Mouse (Mus musculus) intestine, postnatal 0 days (tissue): Measurements from ENCODE around the gene Zup1. TPM values are rescaled to one million over a fixed set of nuclear protein-coding genes. Genes with fewer than 3 reads are reported as not detected.
"Not testable (repeated sequence)": the region's sequence is repeated elsewhere in the genome, so short reads cannot be mapped to it uniquely, and the experiment has no call there.

Source experiments
- ATAC-seq: fragments of 200-750 bp; cut with Nextera tagmentation; 2 replicates; pipeline ENCODE4 v1.8.0; 2017; ENCODE audit warnings: mild to moderate bottlenecking, moderate TSS enrichment, moderate library complexity
- H3K27ac ChIP-seq: fragments of 300-500 bp; sonication (generic); 2 replicates; pipeline ENCODE4 v1.5.1; 2014; ENCODE audit warnings: mild to moderate bottlenecking, low read depth, low read length, moderate library complexity
- H3K27me3 ChIP-seq: fragments of 300-500 bp; sonication (generic); replicated peaks from 2 replicates; pipeline ENCODE4 v1.6.1; 2014; ENCODE audit warnings: low read length, mixed read lengths; ENCODE audit not compliant: control insufficient read depth, insufficient read depth
- H3K36me3 ChIP-seq: fragments of 300-500 bp; sonication (generic); 2 replicates; pipeline ENCODE4 v1.6.1; 2014; ENCODE audit warnings: mild to moderate bottlenecking, moderate library complexity; ENCODE audit not compliant: control insufficient read depth, insufficient read depth
- H3K4me1 ChIP-seq: fragments of 300-500 bp; sonication (generic); replicated peaks from 2 replicates; pipeline ENCODE4 v1.6.1; 2014; ENCODE audit warnings: antibody characterized with exemption, low read length, mixed read lengths; ENCODE audit not compliant: control insufficient read depth, insufficient read depth
- H3K4me2 ChIP-seq: fragments of 300-500 bp; sonication (generic); replicated peaks from 2 replicates; pipeline ENCODE4 v1.6.1; 2014; ENCODE audit warnings: low read depth, mild to moderate bottlenecking, moderate library complexity
- H3K4me3 ChIP-seq: fragments of 300-500 bp; sonication (generic); 2 replicates; pipeline ENCODE4 v1.5.1; 2014; ENCODE audit warnings: low read depth, low read length
- H3K9ac ChIP-seq: fragments of 300-500 bp; sonication (generic); 2 replicates; pipeline ENCODE4 v1.6.1; 2014; ENCODE audit warnings: mild to moderate bottlenecking, low read depth, low read length
- H3K9me3 ChIP-seq: fragments of 300-500 bp; sonication (generic); 2 replicates; pipeline ENCODE4 v1.6.1; 2016; ENCODE audit warnings: mixed run types; ENCODE audit not compliant: control insufficient read depth
- CTCF ChIP-seq: sonication (generic); IDR thresholded peaks from 2 replicates; pipeline ENCODE4 v1.5.1; 2016; ENCODE audit warnings: low read depth, mild to moderate bottlenecking, control low read depth, antibody characterized with exemption, moderate library complexity
- WGBS: fragments of 180-500 bp; shearing (Covaris S2); extraction: QIAGEN DNeasy Blood & Tissue Kit; methylation state at CpG from one replicate; pipeline ENCODE4 v1.1.7; 2014; 5-methylcytosine and 5-hydroxymethylcytosine counted together
- polyA plus RNA-seq: library from polyadenylated mRNA; unstranded; fragments of >200 nt; fragmentation: Nextera tagmentation; extraction: Ambion mirVana; gene quantifications from 2 replicates; pipeline ENCODE4 v1.2.1, GENCODE M21; 2015

Zup1 gene
- polyA plus RNA-seq, 1 experiment from 2014 or later: 11.4 TPM

- no peak overlapping the region for H3K9ac ChIP-seq
- H3K4me1 ChIP-seq: no peaks in the 10 kb centered on the region
- ATAC-seq: no peak
- H3K9me3 ChIP-seq: no peaks in the 10 kb centered on the region
- H3K27me3 ChIP-seq: no peaks in the 10 kb centered on the region
- H3K4me3 ChIP-seq: no peak overlapping the region
- TF ChIP-seq CTCF: no peak
- H3K36me3 ChIP-seq: peaks cover 23% of the 10 kb centered on the region
- WGBS: 83% methylated on average over 2 of the region's 2 CpGs
- H3K4me2 ChIP-seq: no peak overlapping the region
- no peak overlapping the region for H3K27ac ChIP-seq
Measured at GRCm38 (mm10) chr10:33946336-33946735, 4.7 kb downstream of the Zup1 start.

- Histone ChIP-seq H3K4me3 (no peak overlapping the region), H3K9ac (no peak overlapping the region), H3K27me3 (no peaks in the 10 kb centered on the region), H3K9me3 (no peaks in the 10 kb centered on the region), H3K4me1 (no peaks in the 10 kb centered on the region), H3K4me2 (no peak overlapping the region), H3K36me3 (peaks cover 23% of the 10 kb centered on the region), H3K27ac (0 out of 2 replicates have a peak overlapping the region, but pooled peaks have one; percentile 21)
- WGBS: 68% methylated on average over 3 of the region's 3 CpGs
- ATAC-seq: peak; percentile 26; the same call in 1 of the 2 replicates
- no peak for TF ChIP-seq CTCF
Measured at GRCm38 (mm10) chr10:33945390-33945789, 5.7 kb downstream of the Zup1 start.

- Histone ChIP-seq H3K27me3 (no peaks in the 10 kb centered on the region), H3K4me2 (no peak overlapping the region), H3K27ac (no peak overlapping the region), H3K36me3 (peaks cover 25% of the 10 kb centered on the region), H3K4me3 (no peak overlapping the region), H3K4me1 (no peaks in the 10 kb centered on the region), H3K9me3 (no peaks in the 10 kb centered on the region), H3K9ac (no peak overlapping the region)
- TF ChIP-seq CTCF: no peak
- ATAC-seq: peak; percentile 82
Measured at GRCm38 (mm10) chr10:33940702-33941101, 10.4 kb downstream of the Zup1 start.

GRCm38 (mm10) chr10:33905489-33905888 lies 45.6 kb downstream of the Zup1 start:
- ATAC-seq: 0 out of 2 replicates have a peak, but pooled peaks have one; percentile 8
- Histone ChIP-seq H3K36me3 (no peaks in the 10 kb centered on the region), H3K27me3 (no peaks in the 10 kb centered on the region), H3K4me1 (no peaks in the 10 kb centered on the region), H3K27ac (no peak overlapping the region), H3K9me3 (no peaks in the 10 kb centered on the region), H3K4me2 (peak overlapping the region; percentile 70), H3K9ac (no peak overlapping the region), H3K4me3 (peak overlapping the region; percentile 41)
- no peak for TF ChIP-seq CTCF
- WGBS: 12% methylated on average over 6 of the region's 6 CpGs

GRCm38 (mm10) chr10:33904530-33905481 lies 46.3 kb downstream of the Zup1 start, which contains the start of gene Rsph4a:
Gene Rsph4a, plus strand, starts transcription at chr10:33905111.
- TF ChIP-seq CTCF: no peak
- 4% methylated on average over 17 of the region's 17 CpGs for WGBS
- Histone ChIP-seq H3K27me3 (no peaks in the 10 kb centered on the region), H3K36me3 (no peaks in the 10 kb centered on the region), H3K9ac (no peak within 1 kb of the TSS), H3K4me2 (peak within 1 kb of the TSS; percentile 70), H3K27ac (no peak within 1 kb of the TSS), H3K9me3 (no peaks in the 10 kb centered on the region), H3K4me1 (no peaks in the 10 kb centered on the region), H3K4me3 (peak within 1 kb of the TSS; percentile 41)
- peak; percentile 74 for ATAC-seq

- not testable (repeated sequence) for H3K9me3 ChIP-seq, H3K27me3 ChIP-seq, H3K4me2 ChIP-seq, H3K9ac ChIP-seq, H3K4me3 ChIP-seq, ATAC-seq, H3K36me3 ChIP-seq, H3K27ac ChIP-seq, H3K4me1 ChIP-seq
- WGBS: 73% methylated on average over 1 of the region's 1 CpGs
Measured at GRCm38 (mm10) chr10:33901520-33901919, 49.5 kb downstream of the Zup1 start.

GRCm38 (mm10) chr10:33882411-33882810 lies 68.7 kb downstream of the Zup1 start:
- H3K4me2 ChIP-seq, H3K9me3 ChIP-seq, H3K9ac ChIP-seq, H3K27ac ChIP-seq, ATAC-seq, H3K4me1 ChIP-seq, H3K36me3 ChIP-seq, H3K27me3 ChIP-seq, H3K4me3 ChIP-seq: not testable (repeated sequence)
- 85% methylated on average over 2 of the region's 2 CpGs for WGBS
